ENCODE assay signal across 8 mouse cellular contexts in genomic region chr6:127560872-127561230, GRCm38 (mm10). TPM values are rescaled to one million over a fixed set of nuclear protein-coding genes. Genes with fewer than 3 reads are reported as not detected.
DNase-seq lines count a peak whose midpoint lies in the region; ATAC-seq and TF ChIP-seq lines count a peak whose summit lies in the region.

No protein-coding gene starts in this region.

- 8% methylated on average over 7 of the region's 7 CpGs for WGBS in embryonic facial prominence, embryonic 13.5 days
- 9% methylated on average over 7 of the region's 7 CpGs for WGBS in intestine, embryonic 15.5 days
- 12% methylated on average over 7 of the region's 7 CpGs for WGBS in neural tube, embryonic 12.5 days

- H3K4me3 ChIP-seq in layer of hippocampus, adult 2 months: peak overlapping the region; percentile 63
- H3K4me3 ChIP-seq in embryonic facial prominence, embryonic 13.5 days: peak overlapping the region; percentile 57
- H3K4me3 ChIP-seq in intestine, embryonic 15.5 days (replicated peaks): peak overlapping the region; percentile 62
- H3K4me3 ChIP-seq in neural tube, embryonic 12.5 days: peak overlapping the region; percentile 41

- peaks cover 13% of the 10 kb centered on the region for H3K4me1 ChIP-seq in embryonic facial prominence, embryonic 13.5 days
- peaks cover 6% of the 10 kb centered on the region; the same call in 1 of the 2 replicates for H3K4me1 ChIP-seq in intestine, embryonic 15.5 days (replicated peaks)
- peaks cover 7% of the 10 kb centered on the region; the same call in 1 of the 2 replicates for H3K4me1 ChIP-seq in neural tube, embryonic 12.5 days

- no peak; the same call in 1 of the 2 replicates for ATAC-seq in embryonic facial prominence, embryonic 13.5 days (ENCODE audit: insufficient number of reproducible peaks, insufficient read depth, low FRiP score, low TSS enrichment, low read depth)
- no peak for ATAC-seq in intestine, embryonic 15.5 days
- no peak; the same call in 1 of the 2 replicates for ATAC-seq in neural tube, embryonic 12.5 days (ENCODE audit: low FRiP score, low read depth)
- no peak for ATAC-seq in megakaryocyte-erythroid progenitor cell, adult 5-6 weeks (replicated peaks; ENCODE audit: low FRiP score, low TSS enrichment, poor library complexity, severe bottlenecking)

- H3K27me3 ChIP-seq in embryonic facial prominence, embryonic 13.5 days: peaks cover 4% of the 10 kb centered on the region; the same call in 1 of the 2 replicates
- no peaks in the 10 kb centered on the region for H3K27me3 ChIP-seq in intestine, embryonic 15.5 days (replicated peaks)
- no peaks in the 10 kb centered on the region for H3K27me3 ChIP-seq in neural tube, embryonic 12.5 days (replicated peaks)

- H3K36me3 ChIP-seq in embryonic facial prominence, embryonic 13.5 days: no peaks in the 10 kb centered on the region
- H3K36me3 ChIP-seq in intestine, embryonic 15.5 days: no peaks in the 10 kb centered on the region
- no peaks in the 10 kb centered on the region for H3K36me3 ChIP-seq in neural tube, embryonic 12.5 days

- TF ChIP-seq CTCF in layer of hippocampus, adult 2 months (conservative IDR thresholded peaks at IDR 0.05): no peak

- peak overlapping the region; percentile 90 for H3K4me2 ChIP-seq in embryonic facial prominence, embryonic 13.5 days
- H3K4me2 ChIP-seq in intestine, embryonic 15.5 days (replicated peaks): peak overlapping the region; percentile 92
- peak overlapping the region; percentile 83 for H3K4me2 ChIP-seq in neural tube, embryonic 12.5 days (replicated peaks)

- H3K9me3 ChIP-seq in embryonic facial prominence, embryonic 13.5 days: no peaks in the 10 kb centered on the region
- H3K9me3 ChIP-seq in intestine, embryonic 15.5 days: no peaks in the 10 kb centered on the region
- H3K9me3 ChIP-seq in neural tube, embryonic 12.5 days: no peaks in the 10 kb centered on the region

- no peak for DNase-seq in layer of hippocampus, adult 2 months (ENCODE audit: low spot score in 2 of 2)
- DNase-seq in layer of hippocampus, postnatal 14 days (ENCODE audit: low spot score in 2 of 2): no peak
- no peak for DNase-seq in Muller cell, postnatal 12 days (ENCODE audit: inconsistent ontology term)
- no peak for DNase-seq in adrenal gland, postnatal 25 days

- peak overlapping the region; percentile 73 for H3K9ac ChIP-seq in embryonic facial prominence, embryonic 13.5 days
- H3K9ac ChIP-seq in intestine, embryonic 15.5 days: peak overlapping the region; percentile 66
- H3K9ac ChIP-seq in neural tube, embryonic 12.5 days: 0 out of 2 replicates have a peak overlapping the region, but pooled peaks have one; percentile 57

- no peak overlapping the region for H3K27ac ChIP-seq in layer of hippocampus, adult 2 months
- H3K27ac ChIP-seq in embryonic facial prominence, embryonic 13.5 days: peak overlapping the region; percentile 60
- peak overlapping the region; percentile 73; the same call in 1 of the 2 replicates for H3K27ac ChIP-seq in intestine, embryonic 15.5 days
- H3K27ac ChIP-seq in neural tube, embryonic 12.5 days: no peak overlapping the region

RNA-seq across cellular contexts. Expression of gene Cracr2a, which starts 0.3 kb away (rescaled TPM):
- 1 to 10 TPM; 2.3 TPM for total RNA-seq in layer of hippocampus, adult 2 months (2021)
- 1 to 10 TPM; 1.3 to 1.6 TPM for total RNA-seq in layer of hippocampus, postnatal 14 days (2021)
- 1.4 and 2.3 TPM in 2 replicates for polyA plus RNA-seq in embryonic facial prominence, embryonic 13.5 days (2015; fragmentation: Nextera tagmentation; extraction: Ambion mirVana)
- 2.2 and 2.5 TPM in 2 replicates for polyA plus RNA-seq in intestine, embryonic 15.5 days (2015; fragmentation: Nextera tagmentation; extraction: Ambion mirVana)
- polyA plus RNA-seq in neural tube, embryonic 12.5 days (2016; fragmentation: Nextera tagmentation; extraction: Ambion mirVana): 0.81 and 1.3 TPM in 2 replicates
- total RNA-seq in megakaryocyte-erythroid progenitor cell, adult 5-6 weeks (2014; fragmentation: Nextera tagmentation): 6.5 and 8.9 TPM in 2 replicates
- total RNA-seq in megakaryocyte-erythroid progenitor cell, adult 5-6 weeks (2017): 5.2 and 8.8 TPM in 2 replicates
- 2.9 and 3.6 TPM in 2 replicates for total RNA-seq in adrenal gland, postnatal 25 days (2021)

Comparison
In these comparisons a context has a peak if more than half of its experiments do, and no peak if none do; other contexts are left out.
1. H3K27ac ChIP-seq: peak in embryonic facial prominence, embryonic 13.5 days (single experiment) and intestine, embryonic 15.5 days (single experiment); none in layer of hippocampus, adult 2 months (single experiment) and neural tube, embryonic 12.5 days (single experiment).
2. Peak in every context shown above with its lines, with median percentiles within 50 percentile points of each other: H3K4me3 ChIP-seq, H3K4me2 ChIP-seq and H3K9ac ChIP-seq.